Mouse (Mus musculus) CH12F3 (cell line): ENCODE measurements around the gene Traf3.

Source experiments
- in situ Hi-C: fragments of 300-500 bp; cut with MboI; formaldehyde crosslinking; loops from 2 replicates; pipeline ENCODE4 v1.14.3; 2020; ENCODE audit warnings: low sequenced_read_pairs

Traf3 gene

GRCm38 (mm10) chr12:111165831-111166591 lies at the start of gene Traf3:
Gene Traf3 (plus strand): TSS chr12:111166370.
- in situ Hi-C loops = no loop called here

- in situ Hi-C loops = no loop called here
These were observed 46.6 kb upstream of the Traf3 start for GRCm38 (mm10) chr12:111119506-111120085.

- in situ Hi-C loops = no loop called here
These were observed 45.1 kb upstream of the Traf3 start for GRCm38 (mm10) chr12:111120976-111121645.

GRCm38 (mm10) chr12:111122332-111122852 lies 43.8 kb upstream of the Traf3 start:
- in situ Hi-C loops = no loop called here

- in situ Hi-C loops = no loop called here
These were observed 41.4 kb upstream of the Traf3 start for GRCm38 (mm10) chr12:111124601-111125260.

GRCm38 (mm10) chr12:111125666-111126065 lies 40.5 kb upstream of the Traf3 start:
- in situ Hi-C loops = no loop called here

- in situ Hi-C loops = no loop called here
These were observed 32.0 kb upstream of the Traf3 start for GRCm38 (mm10) chr12:111134169-111134568.

- in situ Hi-C loops = no loop called here
These were observed 31.1 kb upstream of the Traf3 start for GRCm38 (mm10) chr12:111134791-111135733.

GRCm38 (mm10) chr12:111135953-111136352 lies 30.2 kb upstream of the Traf3 start:
- in situ Hi-C loops = no loop called here

- in situ Hi-C loops = no loop called here
These were observed 29.1 kb upstream of the Traf3 start for GRCm38 (mm10) chr12:111137079-111137478.

- in situ Hi-C loops = no loop called here
These were observed 23.1 kb upstream of the Traf3 start for GRCm38 (mm10) chr12:111143005-111143508.

- in situ Hi-C loops = no loop called here
These were observed 22.6 kb upstream of the Traf3 start for GRCm38 (mm10) chr12:111143509-111144063.

- in situ Hi-C loops = no loop called here
These were observed 21.6 kb upstream of the Traf3 start for GRCm38 (mm10) chr12:111144598-111144997.

- in situ Hi-C loops = no loop called here
These were observed 20.9 kb upstream of the Traf3 start for GRCm38 (mm10) chr12:111145269-111145668.

- in situ Hi-C loops = no loop called here
These were observed 16.5 kb upstream of the Traf3 start for GRCm38 (mm10) chr12:111149495-111150235.

- in situ Hi-C loops = no loop called here
These were observed 16.0 kb upstream of the Traf3 start for GRCm38 (mm10) chr12:111150236-111150596.

GRCm38 (mm10) chr12:111151422-111152156 lies 14.6 kb upstream of the Traf3 start:
- in situ Hi-C loops = no loop called here

GRCm38 (mm10) chr12:111152579-111152978 lies 13.6 kb upstream of the Traf3 start:
- in situ Hi-C loops = no loop called here
